Mouse (Mus musculus): ENCODE data around the gene Fam205a1. TPM values are rescaled to one million over a fixed set of nuclear protein-coding genes. Genes with fewer than 3 reads are reported as not detected.
"Not testable (repeated sequence)": the region's sequence is repeated elsewhere in the genome, so short reads cannot be mapped to it uniquely, and the experiment has no call there.

The Fam205a1 gene
- polyA plus RNA-seq, 1 experiment, result 0.02 TPM

- DNase-seq (ENCODE audit: low read depth, low spot score), result not testable (repeated sequence)
- WGBS, result 69% methylated on average over 9 of the region's 9 CpGs
Observed at GRCm38 (mm10) chr4:42860483-42860882, 6.8 kb upstream of the Fam205a1 start.

GRCm38 (mm10) chr4:42856671-42857070 is 3.0 kb upstream of the Fam205a1 start, which contains the start of gene Gm12394:
Gene Gm12394 (minus strand): TSS chr4:42856771.
- not testable (repeated sequence) for DNase-seq (ENCODE audit: low read depth, low spot score)
- 82% methylated on average over 1 of the region's 1 CpGs for WGBS

Other genes starting within 250 kb of the Fam205a1 start
- gene Gm10591, start 241.7 kb downstream of the Fam205a1 start, polyA plus RNA-seq (2012; rRNA removed), result 0.51 TPM in 1 of 2 replicates, not detected in the other
- gene Gm2564, start 224.2 kb downstream of the Fam205a1 start, polyA plus RNA-seq (2012; rRNA removed), result 3.0 and 4.8 TPM in 2 replicates
- not detected in 2 replicates for gene Ccl27b, start 198.6 kb downstream of the Fam205a1 start, polyA plus RNA-seq (2012; rRNA removed)
- not detected in 2 replicates for gene Il11ra2, start 192.0 kb downstream of the Fam205a1 start, polyA plus RNA-seq (2012; rRNA removed)
- gene 4930578G10Rik, start 118.3 kb downstream of the Fam205a1 start, polyA plus RNA-seq (2012; rRNA removed), result not detected in 2 replicates
- gene Ccl19, start 97.3 kb downstream of the Fam205a1 start, polyA plus RNA-seq (2012; rRNA removed), result 13.6 and 28.6 TPM in 2 replicates
- 75.8 and 122 TPM in 2 replicates for gene Ccl21a, start 79.9 kb downstream of the Fam205a1 start, polyA plus RNA-seq (2012; rRNA removed)
- gene Gm12394, start 2.9 kb upstream of the Fam205a1 start, polyA plus RNA-seq (2012; rRNA removed), result not detected in 2 replicates
- gene Fam205c, start 20.3 kb upstream of the Fam205a1 start, polyA plus RNA-seq (2012; rRNA removed), result not detected in 2 replicates
- 0.83 and 1.2 TPM in 2 replicates for gene Phf24, start 62.8 kb upstream of the Fam205a1 start, polyA plus RNA-seq (2012; rRNA removed)
- 9.6 and 11.1 TPM in 2 replicates for gene Dnajb5, start 95.9 kb upstream of the Fam205a1 start, polyA plus RNA-seq (2012; rRNA removed)
- 0.10 and 0.11 TPM in 2 replicates for gene 1700022I11Rik, start 115.7 kb upstream of the Fam205a1 start, polyA plus RNA-seq (2012; rRNA removed)
- 96.9 and 114 TPM in 2 replicates for gene Vcp, start 146.6 kb upstream of the Fam205a1 start, polyA plus RNA-seq (2012; rRNA removed)
- gene Fancg, start 156.6 kb upstream of the Fam205a1 start, polyA plus RNA-seq (2012; rRNA removed), result 11.8 and 14.6 TPM in 2 replicates
- gene Pigo, start 171.9 kb upstream of the Fam205a1 start, polyA plus RNA-seq (2012; rRNA removed), result 25.1 and 32.0 TPM in 2 replicates
- gene Stoml2, start 177.8 kb upstream of the Fam205a1 start, polyA plus RNA-seq (2012; rRNA removed), result 83.2 and 92.5 TPM in 2 replicates
- gene Fam214b, start 192.3 kb upstream of the Fam205a1 start, polyA plus RNA-seq (2012; rRNA removed), result 29.1 and 39.3 TPM in 2 replicates
- 7.7 and 12.5 TPM in 2 replicates for gene Unc13b, start 205.1 kb upstream of the Fam205a1 start, polyA plus RNA-seq (2012; rRNA removed)

All from large intestine, adult 2 months (tissue).